Mouse (Mus musculus): ENCODE data around the gene Cfap77.

GRCm38 (mm10) chr2:28904786-28905185 lies 150.1 kb downstream of the Cfap77 start:
- no peak for TF ChIP-seq CTCF (conservative IDR thresholded peaks at IDR 0.05; ENCODE audit: insufficient read depth, insufficient read length, low read depth, low read length)
- no peak for TF ChIP-seq POLR2A (IDR thresholded peaks at IDR 0.05; ENCODE audit: low read depth, low read length)

Measured in kidney, adult 2 months (tissue).